Mouse (Mus musculus) liver, embryonic 14.5 days (tissue): ENCODE measurements around the gene Xlr5b. TPM values are rescaled to one million over a fixed set of nuclear protein-coding genes. Genes with fewer than 3 reads are reported as not detected.
"Not testable (repeated sequence)": the region's sequence is repeated elsewhere in the genome, so short reads cannot be mapped to it uniquely, and the experiment has no call there.

Experiments used
- ATAC-seq: fragments of 200-750 bp; cut with Nextera tagmentation; 2 replicates; pipeline ENCODE4 v1.8.0; 2017; ENCODE audit warnings: moderate number of reproducible peaks, mild to moderate bottlenecking, moderate library complexity; ENCODE audit not compliant: insufficient read depth
- DNase-seq, 3 experiments: peaks; one replicate each; pipeline ENCODE4 v3.0.0-alpha.2; 2012 to 2013; ENCODE audit warnings: low read depth in 3 of 3, low spot score in 3 of 3
- H3K27ac ChIP-seq: fragments of 300-500 bp; sonication (generic); 2 replicates; pipeline ENCODE4 v1.5.1; 2014; ENCODE audit warnings: moderate library complexity, mild to moderate bottlenecking, control low read depth, inconsistent platforms
- H3K27me3 ChIP-seq: fragments of 300-500 bp; sonication (generic); 2 replicates; pipeline ENCODE4 v1.6.1; 2014; ENCODE audit warnings: mild to moderate bottlenecking, low read length, moderate library complexity; ENCODE audit not compliant: control insufficient read depth, insufficient read depth
- H3K36me3 ChIP-seq: fragments of 300-500 bp; sonication (generic); replicated peaks from 2 replicates; pipeline ENCODE4 v1.6.1; 2014; ENCODE audit warnings: low read depth; ENCODE audit not compliant: control insufficient read depth, insufficient read depth
- H3K4me1 ChIP-seq, 2 experiments: fragments of 200-500 bp in 1 of 2; fragments of 300-500 bp in 1 of 2; sonication (generic) in 1 of 2; replicated peaks; 2 replicates each; pipeline ENCODE4 v1.6.1; 2012 to 2014; ENCODE audit warnings: antibody characterized with exemption in 1 of 2, inconsistent platforms in 1 of 2, low read length in 1 of 2; ENCODE audit not compliant: control insufficient read depth in 2 of 2, insufficient read depth in 2 of 2
- H3K4me2 ChIP-seq: fragments of 300-500 bp; sonication (generic); 2 replicates; pipeline ENCODE4 v1.6.1; 2014; ENCODE audit warnings: low read depth, mild to moderate bottlenecking, control low read depth, moderate library complexity
- H3K4me3 ChIP-seq, 2 experiments: fragments of 200-500 bp in 1 of 2; fragments of 300-500 bp in 1 of 2; sonication (generic) in 1 of 2; 2 replicates each; pipeline ENCODE4 v1.5.1; 2012 to 2014; ENCODE audit warnings: low read depth in 2 of 2, low read length in 2 of 2, mild to moderate bottlenecking in 2 of 2, control low read depth in 1 of 2, inconsistent platforms in 1 of 2, moderate library complexity in 1 of 2; ENCODE audit not compliant: insufficient read depth in 1 of 2
- H3K9ac ChIP-seq: fragments of 300-500 bp; sonication (generic); replicated peaks from 2 replicates; pipeline ENCODE4 v1.6.1; 2014; ENCODE audit warnings: mild to moderate bottlenecking, control low read depth, moderate library complexity
- H3K9me3 ChIP-seq: fragments of 300-500 bp; sonication (generic); 2 replicates; pipeline ENCODE4 v1.6.1; 2016; ENCODE audit warnings: low read length, mixed read lengths; ENCODE audit not compliant: control insufficient read depth
- WGBS: fragments of 180-500 bp; shearing (Covaris S2); extraction: QIAGEN DNeasy Blood & Tissue Kit; methylation state at CpG from one replicate; pipeline ENCODE4 v1.1.7; 2014; ENCODE audit not compliant: insufficient replicate concordance; 5-methylcytosine and 5-hydroxymethylcytosine counted together
- polyA plus RNA-seq, 2 experiments: library from polyadenylated mRNA; depleted of rRNA in 1 of 2; stranded (reverse) in 1 of 2; unstranded in 1 of 2; fragments of >200 nt; fragmentation: Nextera tagmentation in 1 of 2; extraction: Ambion mirVana in 1 of 2; gene quantifications; 2 replicates each; pipeline versions ENCODE4 v1.2.1 to v1.2.3; 2012 to 2014

The Xlr5b gene
- polyA plus RNA-seq (2012; rRNA removed) (not detected in 2 replicates), polyA plus RNA-seq (2014; fragmentation: Nextera tagmentation; extraction: Ambion mirVana) (not detected in 2 replicates)

DNA sequence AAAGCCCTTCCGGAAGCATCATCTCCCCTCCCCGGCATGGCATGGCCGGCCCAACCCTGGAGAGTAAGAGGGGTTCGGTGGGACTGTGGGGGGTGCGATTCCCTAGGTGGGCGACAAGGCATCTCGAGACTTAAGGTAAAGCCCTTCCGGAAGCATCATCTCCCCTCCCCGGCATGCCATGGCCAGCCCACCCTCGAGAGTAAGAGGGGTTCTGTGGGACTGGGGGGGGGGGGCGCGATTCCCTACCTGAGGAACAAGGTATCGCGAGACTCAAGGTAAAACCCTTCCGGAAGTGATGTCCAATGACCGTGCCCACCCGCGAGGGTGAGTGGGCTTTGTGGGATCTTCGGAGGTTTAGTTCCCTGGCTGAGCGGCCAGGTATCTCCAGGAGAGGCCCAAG lies at the start of gene Xlr5b:
Xlr5b (plus strand) TSS at position 301 of the 400 bp plus-strand sequence.
- H3K36me3 ChIP-seq, H3K4me2 ChIP-seq, ATAC-seq, H3K27me3 ChIP-seq, H3K4me3 ChIP-seq, H3K9ac ChIP-seq, DNase-seq, H3K27ac ChIP-seq, H3K4me1 ChIP-seq, H3K9me3 ChIP-seq: not testable (repeated sequence)
- no CpG with 5 or more reads among the region's 20 CpGs for WGBS

DNA sequence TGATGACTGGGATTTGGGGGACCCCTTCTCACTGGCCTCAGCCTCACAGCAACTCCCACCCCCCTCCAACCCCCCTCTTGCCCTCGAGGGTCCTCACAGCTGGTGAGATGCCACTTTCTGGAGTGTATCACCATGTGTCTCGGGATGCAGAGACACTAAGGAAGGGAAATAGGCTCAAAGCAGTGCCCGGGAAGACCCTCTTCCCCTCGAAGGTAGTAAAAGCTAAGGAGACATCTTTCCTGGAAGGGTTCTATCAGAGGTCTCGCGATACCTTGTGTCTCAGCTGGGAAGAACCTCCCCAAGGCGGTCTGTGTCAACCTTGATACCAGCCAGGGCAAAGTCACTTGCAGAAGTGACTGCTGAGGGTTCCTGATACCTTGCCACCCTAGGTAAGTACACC lies 31.8 kb upstream of the Xlr5b start, which contains the start of gene Gm14685:
Gm14685 (plus strand) TSS at position 301 of the 400 bp plus-strand sequence.
- not testable (repeated sequence) for ATAC-seq, H3K27ac ChIP-seq, H3K9me3 ChIP-seq, H3K27me3 ChIP-seq, H3K4me2 ChIP-seq, H3K36me3 ChIP-seq, H3K4me3 ChIP-seq, DNase-seq, H3K4me1 ChIP-seq, H3K9ac ChIP-seq
- no CpG with 5 or more reads among the region's 7 CpGs for WGBS

DNA sequence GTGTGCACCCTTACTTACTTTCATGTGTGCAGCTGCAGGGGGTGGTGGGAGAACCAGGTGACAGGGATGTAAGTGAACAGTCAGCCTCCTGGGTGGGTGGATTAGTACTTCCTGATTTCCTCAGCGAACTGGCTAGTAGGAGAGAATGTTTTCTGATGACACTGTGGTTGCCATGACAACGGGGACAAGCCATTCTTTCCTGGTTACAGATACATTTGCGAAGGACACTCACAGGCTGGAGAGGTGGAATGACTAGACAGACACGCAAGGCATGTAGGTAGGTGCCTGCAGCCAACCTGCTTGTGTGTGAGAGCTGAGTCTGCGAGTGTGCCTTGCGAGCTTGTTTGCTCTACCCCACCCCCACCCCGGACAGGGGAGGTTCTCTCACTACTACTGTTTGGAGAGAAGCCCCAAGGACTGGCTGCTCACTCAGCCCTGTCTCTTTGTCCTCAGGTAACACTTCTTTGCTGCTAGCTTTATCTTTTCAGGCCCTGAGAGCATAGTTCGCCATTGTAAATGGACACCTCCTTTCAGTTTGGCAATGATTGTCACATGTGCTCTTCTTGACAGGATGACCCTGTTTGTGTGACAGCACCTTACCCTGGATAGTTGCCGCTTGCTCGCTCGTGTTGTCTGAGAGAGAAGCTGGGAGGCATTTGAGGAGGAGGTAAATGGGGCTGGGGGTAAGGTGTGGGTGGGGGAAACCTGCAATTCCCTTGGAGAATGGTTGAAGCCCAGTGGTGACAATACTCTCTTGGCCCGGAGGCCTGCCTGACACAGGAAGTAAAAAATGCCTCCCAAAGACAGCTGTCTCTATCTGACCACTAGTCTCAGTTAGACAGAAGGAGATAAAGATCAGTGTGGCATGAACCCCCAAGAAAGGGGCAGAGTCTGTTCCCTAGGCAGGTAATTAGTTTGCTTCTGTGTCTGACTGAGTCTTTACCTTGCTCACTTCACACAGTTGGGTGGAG lies 25.5 kb upstream of the Xlr5b start:
- WGBS, result no CpG with 5 or more reads among the region's 12 CpGs
- H3K4me1 ChIP-seq, H3K27ac ChIP-seq, H3K27me3 ChIP-seq, H3K9me3 ChIP-seq, DNase-seq, H3K36me3 ChIP-seq, H3K4me3 ChIP-seq, H3K9ac ChIP-seq, H3K4me2 ChIP-seq, ATAC-seq: not testable (repeated sequence)

DNA sequence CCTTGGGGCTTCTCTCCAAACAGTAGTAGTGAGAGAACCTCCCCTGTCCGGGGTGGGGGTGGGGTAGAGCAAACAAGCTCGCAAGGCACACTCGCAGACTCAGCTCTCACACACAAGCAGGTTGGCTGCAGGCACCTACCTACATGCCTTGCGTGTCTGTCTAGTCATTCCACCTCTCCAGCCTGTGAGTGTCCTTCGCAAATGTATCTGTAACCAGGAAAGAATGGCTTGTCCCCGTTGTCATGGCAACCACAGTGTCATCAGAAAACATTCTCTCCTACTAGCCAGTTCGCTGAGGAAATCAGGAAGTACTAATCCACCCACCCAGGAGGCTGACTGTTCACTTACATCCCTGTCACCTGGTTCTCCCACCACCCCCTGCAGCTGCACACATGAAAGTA lies 5.4 kb upstream of the Xlr5b start:
- not testable (repeated sequence) for H3K9ac ChIP-seq, H3K27me3 ChIP-seq, DNase-seq, H3K4me2 ChIP-seq, H3K4me3 ChIP-seq, ATAC-seq, H3K9me3 ChIP-seq, H3K27ac ChIP-seq, H3K36me3 ChIP-seq, H3K4me1 ChIP-seq
- no CpG with 5 or more reads among the region's 7 CpGs for WGBS

DNA sequence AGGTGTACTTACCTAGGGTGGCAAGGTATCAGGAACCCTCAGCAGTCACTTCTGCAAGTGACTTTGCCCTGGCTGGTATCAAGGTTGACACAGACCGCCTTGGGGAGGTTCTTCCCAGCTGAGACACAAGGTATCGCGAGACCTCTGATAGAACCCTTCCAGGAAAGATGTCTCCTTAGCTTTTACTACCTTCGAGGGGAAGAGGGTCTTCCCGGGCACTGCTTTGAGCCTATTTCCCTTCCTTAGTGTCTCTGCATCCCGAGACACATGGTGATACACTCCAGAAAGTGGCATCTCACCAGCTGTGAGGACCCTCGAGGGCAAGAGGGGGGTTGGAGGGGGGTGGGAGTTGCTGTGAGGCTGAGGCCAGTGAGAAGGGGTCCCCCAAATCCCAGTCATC lies 754 bp downstream of the Xlr5b start, which contains the start of gene DXBay18:
DXBay18 (minus strand) TSS at position 101 of the 400 bp plus-strand sequence.
- H3K27ac ChIP-seq, H3K4me3 ChIP-seq, ATAC-seq, H3K9me3 ChIP-seq, H3K4me1 ChIP-seq, H3K36me3 ChIP-seq, DNase-seq, H3K9ac ChIP-seq, H3K4me2 ChIP-seq, H3K27me3 ChIP-seq: not testable (repeated sequence)
- WGBS, result no CpG with 5 or more reads among the region's 7 CpGs

DNA sequence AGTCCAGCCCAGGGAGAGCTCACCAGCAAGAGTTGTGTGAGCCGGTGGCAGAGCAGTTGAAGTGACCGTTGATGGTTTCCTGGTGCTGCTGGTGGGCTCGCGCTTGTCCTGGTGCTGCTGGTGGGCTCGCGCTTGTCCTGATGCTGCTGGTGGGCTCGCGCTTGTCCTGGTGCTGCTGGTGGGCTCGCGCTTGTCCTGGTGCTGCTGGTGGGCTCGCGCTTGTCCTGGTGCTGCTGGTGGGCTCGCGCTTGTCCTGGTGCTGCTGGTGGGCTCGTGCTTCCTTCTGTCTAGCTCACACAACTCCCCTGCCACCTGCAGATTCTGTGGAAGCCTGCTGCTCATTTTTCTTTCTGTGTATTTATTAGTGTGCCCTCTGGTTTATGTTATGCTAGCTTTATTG lies 28.3 kb downstream of the Xlr5b start, which contains the start of gene Spin2d:
Spin2d (minus strand) TSS at position 101 of the 400 bp plus-strand sequence.
- not testable (repeated sequence) for H3K36me3 ChIP-seq, H3K27me3 ChIP-seq, H3K4me3 ChIP-seq, H3K9ac ChIP-seq, ATAC-seq, H3K9me3 ChIP-seq, H3K27ac ChIP-seq, H3K4me2 ChIP-seq, H3K4me1 ChIP-seq, DNase-seq
- 37% methylated on average over 4 of the region's 15 CpGs for WGBS

DNA sequence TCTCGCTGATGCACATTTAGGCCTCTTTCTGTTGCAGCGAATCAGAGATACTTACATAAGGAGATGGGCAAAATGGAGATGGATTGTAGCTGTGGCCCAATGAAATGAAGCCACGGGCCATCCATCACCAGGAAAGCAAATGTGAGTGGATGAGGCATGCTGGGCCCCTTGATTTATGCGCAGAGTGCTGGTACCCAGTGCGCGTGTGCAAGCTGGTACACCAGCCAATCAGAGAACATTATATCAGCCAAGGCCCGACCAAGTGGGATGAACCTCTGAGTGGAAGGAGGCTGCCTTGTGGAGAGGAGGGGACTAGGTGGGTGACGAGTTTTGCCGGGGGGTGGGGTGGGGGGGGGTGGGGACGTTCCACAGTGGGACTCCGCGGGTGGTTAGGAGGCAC lies 43.3 kb downstream of the Xlr5b start, which contains the start of gene Xlr3b:
Xlr3b (plus strand) TSS at position 274 of the 400 bp plus-strand sequence.
- H3K4me2 ChIP-seq, H3K36me3 ChIP-seq, H3K27me3 ChIP-seq, H3K27ac ChIP-seq, H3K9me3 ChIP-seq, DNase-seq, ATAC-seq, H3K9ac ChIP-seq, H3K4me1 ChIP-seq, H3K4me3 ChIP-seq: not testable (repeated sequence)
- 68% methylated on average over 12 of the region's 12 CpGs for WGBS
